Mouse (Mus musculus) liver, embryonic 14.5 days (tissue): Measurements from ENCODE around the gene Cacna1d.

Experiments
- CTCF ChIP-seq: IDR thresholded peaks from 2 replicates; pipeline ENCODE4 v1.5.1; 2016; ENCODE audit warnings: antibody characterized with exemption, low read depth, control low read depth
- EP300 ChIP-seq: IDR thresholded peaks from 2 replicates; pipeline ENCODE4 v1.6.1; 2016; ENCODE audit warnings: antibody characterized with exemption, low read depth

GRCm38 (mm10) chr14:30046976-30047375 is 444.3 kb downstream of the Cacna1d start:
- no peak for TF ChIP-seq CTCF
- TF ChIP-seq EP300, result no peak
